Mouse (Mus musculus) embryonic stem cell, embryonic (primary cell): ENCODE results near the gene Umps.

Experiments
- CTCF ChIA-PET, 4 experiments: fragments of 300-600 bp in 2 of 4; fragments of 350-600 bp in 2 of 4; sonication (Branson Sonifier 250); formaldehyde crosslinking; loops; one replicate each; lab custom pipeline; 2022; ENCODE audit warnings: inconsistent platforms in 2 of 4; lab: Charles Lee
- POLR2A ChIA-PET, 4 experiments: fragments of 300-600 bp in 2 of 4; fragments of 350-600 bp in 2 of 4; sonication (Branson Sonifier 250); formaldehyde crosslinking; loops; one replicate each; lab custom pipeline; 2022; ENCODE audit warnings: antibody characterized with exemption in 4 of 4, inconsistent platforms in 1 of 4; lab: Charles Lee

Gene Umps

DNA sequence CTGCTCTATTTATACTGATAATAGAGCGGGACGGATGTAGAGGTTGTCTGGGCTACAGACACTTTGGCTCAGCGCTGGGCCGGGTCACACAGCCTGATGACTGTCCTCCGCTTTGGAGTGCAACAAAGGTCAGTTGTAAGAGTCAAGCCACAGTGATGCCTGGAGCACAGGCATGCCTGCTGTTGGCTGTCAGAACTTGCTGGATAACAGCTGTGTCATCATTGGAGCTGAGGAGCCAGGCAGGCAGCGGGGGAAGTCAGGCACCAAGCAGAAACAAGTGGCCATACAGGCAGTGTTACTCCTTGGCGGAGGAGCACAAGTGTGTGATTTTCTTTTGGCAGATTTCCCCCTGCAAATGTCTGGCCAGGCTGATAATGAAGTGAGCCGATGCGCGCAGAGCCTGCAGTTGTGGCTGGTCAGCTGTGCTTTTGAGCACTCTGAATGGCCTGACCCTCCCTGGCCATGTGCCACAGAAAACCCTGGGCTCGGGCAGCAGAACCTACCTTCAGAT lies 25.5 kb downstream of the Umps start:
- CTCF ChIA-PET = interaction anchor here in 1 of 4 experiments (1.1 kb wide), 1 partner anchor 47 kb away, joined by 3 read pairs; no protein-coding TSS in a partner anchor
- POLR2A ChIA-PET = interaction anchor here in 2 of 4 experiments (0.6 to 1.0 kb wide), 4 partner anchors 8 to 133 kb away, joined by 3 to 5 read pairs (median 3); no protein-coding TSS in a partner anchor

DNA sequence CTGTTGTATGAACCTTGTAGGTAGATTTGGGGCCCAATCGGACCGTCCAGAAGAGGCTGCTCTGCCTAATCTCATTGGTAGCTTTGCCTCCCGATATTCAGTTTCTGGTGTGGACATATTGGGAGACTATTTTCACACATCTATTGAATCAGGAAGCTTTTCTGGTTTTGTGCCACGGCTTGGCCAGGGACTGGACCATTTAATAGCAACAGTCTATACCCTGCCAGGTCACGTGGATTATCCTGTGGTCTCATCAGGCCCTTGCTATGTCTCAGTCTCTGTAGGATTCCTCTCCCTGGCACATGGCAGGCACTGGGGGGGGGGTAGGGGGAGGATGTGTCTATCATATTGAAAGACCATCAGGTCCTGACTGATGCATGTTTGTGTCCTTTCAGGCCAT lies 26.7 kb downstream of the Umps start:
- POLR2A ChIA-PET = interaction anchor here in 2 of 4 experiments (0.5 to 1.2 kb wide), 4 partner anchors 9 to 771 kb away, joined by 3 to 4 read pairs (median 3); no protein-coding TSS in a partner anchor
- CTCF ChIA-PET = no interaction called here

DNA sequence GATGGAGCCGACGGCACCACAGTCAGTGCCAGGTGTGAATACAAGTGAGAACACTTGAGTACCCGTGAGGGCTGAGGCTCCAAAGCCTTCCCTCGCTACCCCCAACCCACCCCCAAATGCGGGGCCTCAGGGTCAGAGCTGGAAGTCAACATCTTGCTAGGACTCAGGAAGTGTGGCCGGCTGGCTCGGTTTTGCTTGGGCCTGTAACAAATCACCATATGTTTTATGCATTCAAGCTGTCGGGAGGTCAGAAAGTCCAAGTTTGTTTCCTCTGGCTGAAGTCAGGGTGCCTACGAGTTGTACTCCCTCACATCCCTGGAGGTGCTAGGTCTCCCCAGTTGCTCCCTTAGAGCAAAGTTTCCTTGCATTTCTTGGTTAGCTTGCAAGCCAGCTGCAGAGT lies 27.2 kb downstream of the Umps start:
- ChIA-PET CTCF (interaction anchor here in 1 of 4 experiments (1.2 kb wide), 1 partner anchor 24 kb away, joined by 3 read pairs; no protein-coding TSS in a partner anchor), POLR2A (interaction anchor here in 2 of 4 experiments (0.5 to 1.2 kb wide), 3 partner anchors 10 to 770 kb away, joined by 3 to 4 read pairs (median 3); no protein-coding TSS in a partner anchor)

DNA sequence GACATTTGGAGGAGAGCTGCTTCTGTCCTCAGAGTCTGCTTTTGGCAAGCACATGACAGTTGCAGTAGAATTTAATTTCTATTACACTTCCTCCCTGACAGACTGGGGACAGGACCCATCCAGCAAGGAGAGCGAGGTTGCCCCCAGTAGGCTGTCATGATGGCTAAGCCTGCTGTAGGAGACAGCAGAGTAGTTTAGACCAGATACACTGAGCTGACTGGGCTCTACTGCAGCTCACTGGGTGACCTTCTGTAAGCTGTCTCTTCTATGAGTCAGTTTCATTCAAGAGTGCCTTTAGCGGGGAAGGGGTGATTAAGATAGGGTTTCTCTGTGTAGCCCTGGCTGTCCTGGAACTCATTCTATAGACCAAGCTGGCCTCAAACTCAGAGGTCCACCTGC lies 27.7 kb downstream of the Umps start:
- CTCF ChIA-PET = interaction anchor here in 2 of 4 experiments (1.2 to 1.3 kb wide), 2 partner anchors 23 to 118 kb away, joined by 3 to 9 read pairs; no protein-coding TSS in a partner anchor
- POLR2A ChIA-PET = interaction anchor here in 1 of 4 experiments (1.2 kb wide), 1 partner anchor 11 kb away, joined by 4 read pairs; no protein-coding TSS in a partner anchor

DNA sequence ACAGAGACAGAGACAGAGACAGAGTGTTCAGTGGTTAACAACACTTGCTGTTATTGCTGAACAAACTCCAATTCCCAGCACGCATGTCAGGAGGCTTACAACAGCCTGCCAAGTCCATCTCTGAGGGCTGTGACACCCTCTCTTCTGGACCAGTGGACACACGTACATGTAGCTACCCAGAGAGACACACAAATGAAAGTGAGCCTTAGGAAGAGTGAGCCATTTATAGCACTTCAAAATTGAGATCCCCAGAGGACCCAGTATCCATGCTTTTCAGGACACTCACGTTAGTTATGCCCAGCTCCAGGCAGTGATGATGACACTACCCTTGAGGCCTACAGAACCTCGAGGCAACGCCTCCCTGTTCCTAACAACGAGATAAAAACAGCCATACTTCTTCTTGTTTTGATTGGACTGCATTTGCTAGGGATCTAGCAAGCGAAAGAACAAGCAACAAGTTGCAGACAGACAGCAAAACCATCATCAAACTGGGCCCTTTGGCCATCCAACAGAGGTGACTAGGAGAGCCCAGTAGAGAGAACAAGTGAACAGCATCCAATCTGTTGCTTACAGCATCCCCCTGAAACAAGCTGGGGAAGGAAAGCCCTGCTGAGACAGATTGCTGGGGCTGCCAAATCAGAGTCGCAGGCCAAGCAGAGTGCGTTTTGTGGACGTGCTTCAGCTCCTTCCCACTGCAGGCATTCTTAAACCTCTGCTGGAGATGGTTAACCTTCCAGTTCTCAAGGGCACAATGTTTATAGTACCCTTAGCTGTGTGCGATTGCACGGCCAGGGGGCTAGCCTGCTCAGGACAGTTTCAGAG lies 28.3 kb downstream of the Umps start:
- ChIA-PET CTCF (interaction anchor here in 2 of 4 experiments (0.7 to 1.3 kb wide), 3 partner anchors 22 to 118 kb away, joined by 3 to 9 read pairs (median 3); no protein-coding TSS in a partner anchor), POLR2A (interaction anchor here in 1 of 4 experiments (1.2 kb wide), 1 partner anchor 12 kb away, joined by 4 read pairs; no protein-coding TSS in a partner anchor)

DNA sequence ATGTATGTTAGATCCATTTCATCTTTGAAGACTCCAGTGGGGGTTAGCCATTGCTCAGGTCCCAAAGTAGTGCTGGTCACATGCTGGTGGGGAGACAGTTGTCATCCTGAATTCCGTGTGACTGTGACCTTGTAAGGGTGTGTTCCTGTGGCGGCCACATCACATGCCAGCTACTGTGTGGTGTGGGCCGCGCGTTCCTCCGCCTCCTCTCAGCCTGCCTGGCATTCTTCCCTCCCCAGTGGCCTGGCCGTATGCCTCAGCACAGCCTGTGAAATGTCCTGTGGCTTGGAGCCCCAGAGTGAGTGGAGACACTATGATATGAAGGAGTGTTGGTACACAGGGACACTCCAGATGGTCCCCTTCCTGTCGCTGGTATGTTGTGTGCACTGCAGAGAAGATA lies 29.3 kb downstream of the Umps start:
- ChIA-PET POLR2A (interaction anchor here in 2 of 4 experiments (0.5 to 1.0 kb wide), 3 partner anchors 12 to 52 kb away, joined by 3 read pairs; no protein-coding TSS in a partner anchor), CTCF (interaction anchor here in 2 of 4 experiments (1.0 to 1.3 kb wide), 2 partner anchors 117 to 177 kb away, joined by 3 to 5 read pairs; no protein-coding TSS in a partner anchor)

DNA sequence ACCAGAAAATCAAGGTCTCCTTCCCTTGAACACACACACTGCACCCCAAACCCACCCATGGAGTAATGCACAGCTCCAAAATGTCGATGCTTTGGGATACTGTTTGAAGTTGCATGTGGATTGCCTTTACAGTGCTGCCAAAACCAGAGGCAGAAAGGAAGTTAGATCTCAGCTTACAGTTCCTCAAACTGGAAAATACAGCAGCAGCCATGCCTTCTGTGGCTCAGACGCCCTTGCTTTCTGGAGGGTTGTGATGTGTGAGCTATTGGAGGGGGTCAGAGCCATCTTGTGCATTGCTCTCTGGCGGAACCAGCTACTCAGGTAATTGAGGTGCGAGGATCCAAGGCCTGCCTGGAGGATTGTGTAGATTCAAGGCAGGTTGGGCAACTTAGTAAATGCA lies 30.0 kb downstream of the Umps start:
- CTCF ChIA-PET = interaction anchor here in 2 of 4 experiments (1.0 to 1.3 kb wide), 2 partner anchors 116 to 177 kb away, joined by 3 to 5 read pairs; no protein-coding TSS in a partner anchor

DNA sequence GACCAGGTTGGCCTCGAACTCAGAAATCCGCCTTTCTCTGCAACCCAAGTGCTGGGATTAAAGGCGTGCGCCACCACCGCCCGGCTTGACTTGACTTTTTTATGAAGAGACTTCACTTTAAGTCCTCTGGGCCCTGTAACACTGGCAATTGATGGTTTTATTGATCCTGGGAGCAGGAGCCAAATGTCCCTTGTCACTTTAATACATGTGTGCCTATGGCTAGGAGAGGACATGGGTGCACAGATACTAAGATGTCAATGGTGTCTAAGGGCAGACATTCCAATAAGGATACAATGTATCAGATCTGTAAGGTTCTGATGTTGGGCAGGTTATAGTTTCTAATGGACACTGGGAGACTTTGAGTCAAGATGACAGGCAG lies 31.4 kb downstream of the Umps start:
- POLR2A ChIA-PET = interaction anchor here in 1 of 4 experiments (0.7 to 1.9 kb wide), 3 partner anchors 8 to 907 kb away, joined by 4 to 8 read pairs (median 4); no protein-coding TSS in a partner anchor

More for the DNA sequence above, 30.0 kb downstream of the Umps start:
- POLR2A ChIA-PET = interaction anchor here in 1 of 4 experiments (0.5 to 1.0 kb wide), 4 partner anchors 9 to 52 kb away, joined by 3 read pairs; no protein-coding TSS in a partner anchor

DNA sequence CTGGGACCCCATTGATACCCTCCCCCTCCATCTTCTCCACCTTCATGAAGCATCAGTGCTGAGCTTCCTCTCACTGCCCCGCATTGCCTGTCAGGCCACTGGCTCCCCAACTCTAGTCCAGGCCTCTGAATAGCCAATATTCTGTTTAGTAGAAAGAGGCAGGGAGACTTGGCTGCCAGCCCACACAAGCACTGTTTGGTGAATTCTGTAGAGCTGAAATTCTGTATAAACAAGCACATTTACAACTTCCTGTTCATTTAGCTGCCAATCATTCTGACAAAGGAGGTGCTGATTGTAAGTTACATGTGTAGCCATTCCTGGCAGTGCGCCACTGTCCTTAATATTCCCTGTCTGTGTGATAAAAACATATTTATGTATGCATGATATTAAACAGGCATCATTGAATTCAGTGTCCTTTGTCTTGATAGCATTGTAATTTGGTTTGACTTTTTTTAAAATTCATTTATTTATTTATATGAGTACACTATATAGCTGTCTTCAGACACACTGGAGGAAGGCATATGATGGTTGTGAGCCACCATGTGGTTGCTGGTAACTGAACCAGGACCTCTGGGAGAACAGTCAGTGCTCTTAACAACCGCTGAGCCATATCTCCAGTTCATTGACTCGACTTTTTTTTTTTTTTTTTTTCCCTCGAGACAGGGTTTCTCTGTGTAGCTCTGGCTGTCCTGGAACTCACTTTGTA lies 32.0 kb downstream of the Umps start:
- ChIA-PET POLR2A (interaction anchor here in 1 of 4 experiments (0.7 to 1.9 kb wide), 4 partner anchors 8 to 906 kb away, joined by 4 to 8 read pairs (median 4); no protein-coding TSS in a partner anchor), CTCF (interaction anchor here (0.6 to 1.2 kb wide), 7 partner anchors 8 to 171 kb away, joined by 3 to 7 read pairs (median 3); no protein-coding TSS in a partner anchor)

More for the DNA sequence above, 31.4 kb downstream of the Umps start:
- CTCF ChIA-PET = interaction anchor here in 2 of 4 experiments (0.6 to 0.9 kb wide), 2 partner anchors 9 to 115 kb away, joined by 3 to 7 read pairs; no protein-coding TSS in a partner anchor

DNA sequence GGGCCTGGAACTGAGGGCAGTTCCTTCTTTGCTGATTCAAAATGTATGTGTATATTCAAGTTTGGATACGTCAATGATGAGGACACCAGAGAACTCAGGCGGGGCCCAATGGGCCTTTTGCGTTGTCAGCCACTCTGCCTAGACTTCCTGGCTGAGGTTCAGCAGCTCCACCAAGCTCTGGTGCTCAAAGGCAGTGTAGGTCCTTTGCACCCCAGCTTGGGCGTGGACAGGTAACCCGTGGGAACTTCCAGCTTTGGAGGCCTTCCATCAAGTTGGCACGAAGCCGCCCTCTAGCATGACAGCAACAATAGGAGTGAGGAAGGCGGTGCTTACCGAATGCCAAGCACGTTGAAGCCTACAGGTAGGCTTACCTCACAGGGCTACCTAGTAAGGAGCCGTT lies 33.4 kb downstream of the Umps start:
- POLR2A ChIA-PET = interaction anchor here in 2 of 4 experiments (0.5 to 1.9 kb wide), 3 partner anchors 10 to 113 kb away, joined by 4 to 9 read pairs (median 8); no protein-coding TSS in a partner anchor
- CTCF ChIA-PET = interaction anchor here in 1 of 4 experiments (0.9 kb wide), 1 partner anchor 17 kb away, joined by 3 read pairs; no protein-coding TSS in a partner anchor

DNA sequence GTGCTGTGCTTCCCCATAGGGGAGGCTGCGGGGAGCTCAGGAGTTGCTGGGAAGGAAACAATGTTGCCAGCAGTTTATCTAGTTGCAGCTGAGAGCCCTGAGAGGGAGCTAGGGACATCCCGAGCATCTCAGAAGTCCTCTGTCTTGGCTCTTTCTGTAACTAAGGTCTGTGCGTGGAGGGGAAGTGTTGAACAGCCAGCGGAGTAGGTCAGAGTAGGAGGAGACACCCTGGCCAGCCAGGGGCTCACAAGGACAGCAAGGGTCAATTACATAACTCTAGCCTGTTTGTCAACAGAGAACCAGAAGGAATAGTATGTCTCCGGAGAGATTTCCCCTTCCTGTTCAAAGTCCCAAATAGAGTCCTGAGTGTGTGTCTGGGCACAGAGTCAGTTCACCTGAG lies 34.7 kb downstream of the Umps start:
- POLR2A ChIA-PET = interaction anchor here in 1 of 4 experiments (0.7 kb wide), 1 partner anchor 263 kb away, joined by 3 read pairs; no protein-coding TSS in a partner anchor

DNA sequence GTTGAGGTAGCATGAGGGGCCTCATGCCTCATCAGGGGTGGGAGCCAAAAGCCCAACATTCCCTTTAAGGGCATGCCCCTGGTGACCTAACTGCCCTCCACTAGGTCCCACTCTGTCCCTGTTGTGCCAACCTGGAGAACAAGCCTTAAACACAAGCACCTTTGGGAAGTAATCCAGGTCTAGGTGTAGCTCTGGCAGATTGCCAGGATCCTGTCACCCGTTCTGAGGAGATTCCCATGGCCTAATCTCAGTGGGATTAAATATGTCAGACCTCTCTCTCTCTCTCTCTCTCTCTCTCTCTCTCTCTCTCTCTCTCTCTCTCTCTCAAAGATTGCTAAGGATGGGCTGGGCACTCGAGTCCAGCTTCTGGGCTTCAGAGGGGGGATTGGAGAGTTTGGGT lies 35.2 kb downstream of the Umps start:
- ChIA-PET POLR2A (interaction anchor here in 2 of 4 experiments (0.7 kb wide), 3 partner anchors 9 to 263 kb away, joined by 3 to 5 read pairs (median 4); no protein-coding TSS in a partner anchor), CTCF (interaction anchor here in 1 of 4 experiments (0.6 to 0.7 kb wide), 2 partner anchors 107 to 109 kb away, joined by 3 to 4 read pairs; no protein-coding TSS in a partner anchor)

More for the DNA sequence above, 34.7 kb downstream of the Umps start:
- CTCF ChIA-PET = interaction anchor here in 2 of 4 experiments (0.6 to 1.2 kb wide), 3 partner anchors 107 to 111 kb away, joined by 3 to 5 read pairs (median 4); no protein-coding TSS in a partner anchor

DNA sequence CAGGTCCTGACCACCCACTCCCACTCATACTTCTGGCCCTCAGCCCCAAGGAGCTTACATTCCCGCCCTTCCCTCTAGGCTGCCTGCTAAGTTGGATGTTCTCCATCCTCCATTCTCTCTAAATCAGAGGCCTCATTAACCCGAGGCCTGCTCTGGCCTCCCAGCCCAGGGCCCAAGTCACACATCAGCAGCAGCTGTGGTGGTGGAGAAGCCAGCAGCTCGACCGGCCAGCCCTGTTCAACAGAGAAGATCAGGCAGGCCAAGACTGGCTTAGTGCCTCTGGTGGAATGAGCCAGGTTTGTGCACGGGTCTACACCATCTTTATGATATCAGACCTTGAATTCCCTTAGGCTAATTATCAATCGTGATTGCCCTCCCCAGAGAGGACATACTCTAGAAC lies 36.1 kb downstream of the Umps start:
- ChIA-PET CTCF (interaction anchor here in 1 of 4 experiments (0.6 kb wide), 1 partner anchor 69 kb away, joined by 4 read pairs; no protein-coding TSS in a partner anchor), POLR2A (interaction anchor here in 1 of 4 experiments (0.5 to 0.6 kb wide), 2 partner anchors 137 to 498 kb away, joined by 3 to 4 read pairs; no protein-coding TSS in a partner anchor)

DNA sequence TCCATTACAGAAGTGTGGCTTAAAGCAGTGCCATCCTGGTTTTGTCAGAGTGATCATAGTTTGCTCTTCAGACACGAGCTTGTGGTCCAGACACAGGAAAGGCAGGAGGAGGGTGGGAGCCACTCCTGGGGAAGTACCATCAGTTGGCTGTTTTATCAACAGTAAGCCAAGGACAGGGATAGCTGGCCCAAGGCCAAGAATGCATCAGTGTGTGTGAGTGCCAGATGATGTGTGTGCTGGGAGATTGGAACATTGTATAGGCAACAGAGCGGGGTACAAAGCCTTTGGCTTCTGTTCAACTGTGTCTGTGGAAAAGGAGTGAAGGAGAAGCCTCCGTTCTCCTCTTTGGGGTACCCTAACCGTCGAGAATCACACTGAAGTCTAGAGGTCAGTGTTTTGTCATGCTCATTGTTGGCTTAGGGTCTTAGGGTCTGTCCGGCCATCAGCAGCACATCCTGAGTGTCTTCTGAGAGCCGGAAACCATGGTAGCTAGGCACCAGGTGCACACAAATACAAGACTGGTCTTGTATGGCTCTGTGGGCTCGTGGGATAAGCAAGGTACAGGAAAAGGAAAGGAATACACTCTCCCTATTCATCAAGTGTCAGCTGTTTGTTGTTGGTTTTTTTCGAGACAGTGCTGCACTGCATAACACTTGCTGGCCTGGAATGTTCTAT lies 37.9 kb downstream of the Umps start:
- POLR2A ChIA-PET = interaction anchor here in 1 of 4 experiments (0.5 kb wide), 1 partner anchor 447 kb away, joined by 3 read pairs; no protein-coding TSS in a partner anchor
- CTCF ChIA-PET = interaction anchor here in 1 of 4 experiments (1.0 kb wide), 1 partner anchor 108 kb away, joined by 3 read pairs; no protein-coding TSS in a partner anchor

DNA sequence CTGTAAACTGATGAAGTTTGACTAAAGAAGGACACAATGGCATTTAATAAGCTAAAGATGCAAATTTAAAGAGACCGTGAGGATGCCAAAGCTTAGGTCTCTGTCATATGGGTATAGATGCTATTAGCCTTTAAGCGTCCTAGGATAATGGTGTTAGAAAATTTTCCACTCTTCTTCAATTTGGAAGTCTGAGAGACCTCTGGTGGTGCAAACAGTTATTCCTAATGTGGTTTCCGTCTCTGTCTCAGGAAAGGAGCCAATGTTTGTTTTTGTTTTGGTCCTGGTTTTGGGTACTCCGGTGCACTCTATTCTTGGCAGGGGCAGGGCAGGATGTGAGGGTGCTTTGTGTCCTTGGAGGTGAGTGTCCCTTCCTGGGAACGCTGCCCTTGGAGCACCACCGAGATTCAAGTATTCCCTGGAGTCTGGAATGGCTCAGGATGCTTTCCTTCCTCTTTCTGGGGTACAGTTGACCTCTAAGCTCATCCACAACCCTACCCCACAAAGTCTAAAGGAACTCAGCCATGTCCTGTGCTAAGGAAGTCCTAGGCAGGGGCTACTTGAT lies 39.5 kb downstream of the Umps start:
- POLR2A ChIA-PET = interaction anchor here in 2 of 4 experiments (0.6 to 2.1 kb wide), 6 partner anchors 8 to 785 kb away, joined by 3 to 11 read pairs (median 4); no protein-coding TSS in a partner anchor
- CTCF ChIA-PET = interaction anchor here in 2 of 4 experiments (0.6 to 1.0 kb wide), 2 partner anchors 107 to 131 kb away, joined by 3 read pairs; no protein-coding TSS in a partner anchor

DNA sequence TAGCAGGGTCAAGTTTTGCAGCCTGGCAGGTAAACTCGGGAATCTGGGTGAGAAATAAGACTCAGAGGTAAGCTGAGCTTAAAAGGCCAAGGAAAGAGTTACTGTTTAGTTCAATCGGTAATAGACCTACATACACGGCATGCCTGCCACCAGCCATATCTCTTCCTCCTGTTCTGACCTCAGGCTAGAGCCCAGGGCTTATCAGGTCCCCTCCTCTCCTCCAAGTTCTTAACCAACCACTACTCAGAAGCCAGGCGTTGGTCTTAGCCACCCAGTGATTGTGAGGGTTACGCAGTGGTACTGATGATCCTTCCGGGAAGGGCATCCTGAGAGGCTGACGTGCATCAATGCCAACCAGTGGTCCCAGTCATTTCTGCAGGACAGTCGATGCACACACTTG lies 43.1 kb downstream of the Umps start:
- POLR2A ChIA-PET = no interaction called here
- CTCF ChIA-PET = interaction anchor here in 1 of 4 experiments (0.7 kb wide), 1 partner anchor 103 kb away, joined by 9 read pairs; no protein-coding TSS in a partner anchor
